Mouse (Mus musculus) G1E (cell line): ENCODE data around the gene Dpp7.

Source experiments
- CTCF ChIP-seq: IDR thresholded peaks from 2 replicates; pipeline ENCODE4 v1.5.1; 2012; ENCODE audit warnings: low read depth, low read length, inconsistent platforms, mixed read lengths
- GATA1 ChIP-seq: IDR thresholded peaks from 2 replicates; pipeline ENCODE4 v1.6.1; 2012; ENCODE audit warnings: borderline replicate concordance, low read length, inconsistent platforms, mixed read lengths
- POLR2AphosphoS5 ChIP-seq: IDR thresholded peaks from 2 replicates; pipeline ENCODE4 v1.6.1; 2012; ENCODE audit warnings: low read depth, low read length, inconsistent platforms; ENCODE audit not compliant: insufficient replicate concordance
- TAL1 ChIP-seq: conservative IDR thresholded peaks from 2 replicates; pipeline ENCODE4 v1.6.1; 2012; ENCODE audit warnings: low read depth, low read length, inconsistent platforms, mixed read lengths

DNA sequence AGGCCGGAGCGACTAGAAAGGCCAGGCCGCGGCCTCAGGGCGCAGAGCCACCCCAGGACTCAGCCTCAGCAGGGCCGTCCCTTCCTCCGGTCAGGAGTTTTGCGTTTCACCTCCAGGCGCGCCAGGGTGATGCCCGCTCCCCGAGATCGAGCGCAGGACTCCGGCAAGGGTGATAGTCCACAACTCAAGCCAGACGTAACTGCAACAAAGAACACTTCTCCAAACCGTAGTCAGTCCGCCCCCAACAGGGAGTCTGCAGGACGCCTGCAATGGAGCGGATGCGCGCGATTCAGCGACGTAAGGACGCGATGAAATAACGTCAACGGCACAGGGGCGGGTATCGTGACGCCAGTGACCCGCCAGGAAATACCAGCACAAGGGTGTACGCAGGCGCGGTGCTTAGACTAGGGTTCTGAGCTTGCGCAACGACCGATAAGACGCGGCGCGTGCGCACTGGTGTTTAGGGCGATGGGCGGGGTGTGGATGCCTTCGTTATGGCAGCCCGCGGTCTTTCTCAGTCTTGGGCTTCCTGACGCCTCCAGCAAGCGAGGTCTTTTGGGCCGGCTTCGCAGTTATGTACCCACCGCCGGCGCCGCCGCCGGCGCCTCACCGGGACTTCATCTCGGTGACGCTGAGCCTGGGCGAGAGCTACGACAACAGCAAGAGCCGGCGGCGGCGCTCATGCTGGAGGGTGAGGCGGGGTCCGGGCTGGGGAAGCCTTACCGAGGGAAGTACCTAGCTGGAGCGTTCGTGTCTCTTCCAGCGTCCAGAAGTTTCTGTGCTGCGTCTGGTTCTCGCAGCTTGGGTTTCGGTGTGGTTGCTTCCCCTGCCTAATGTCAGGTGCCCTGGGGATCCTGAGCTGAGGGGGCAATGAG, 23.6 kb downstream of the Dpp7 start, which contains the start of gene Man1b1:
- no peak for TF ChIP-seq CTCF
- no peak for TF ChIP-seq GATA1
- TF ChIP-seq TAL1 = no peak
- no peak for TF ChIP-seq POLR2AphosphoS5
